Mouse (Mus musculus): Measurements from ENCODE around the gene Spata48.

- TF ChIP-seq CTCF (IDR thresholded peaks at IDR 0.05; ENCODE audit: low read depth) (no peak; the same call in 1 of the 2 replicates), EP300 (IDR thresholded peaks at IDR 0.05; ENCODE audit: low read depth) (no peak)
Observed at GRCm38 (mm10) chr11:11564266-11565044, 102.6 kb downstream of the Spata48 start.

Data from liver, embryonic 14.5 days (tissue).